Mouse (Mus musculus): ENCODE measurements around the gene Frmd8. TPM values are rescaled to one million over a fixed set of nuclear protein-coding genes. Genes with fewer than 3 reads are reported as not detected.
A peak's percentile ranks its signal among the peaks of the same experiment; 100 is the strongest.

The Frmd8 gene
- polyA plus RNA-seq, 1 experiment from 2014 or later, result 20.7 TPM

DNA sequence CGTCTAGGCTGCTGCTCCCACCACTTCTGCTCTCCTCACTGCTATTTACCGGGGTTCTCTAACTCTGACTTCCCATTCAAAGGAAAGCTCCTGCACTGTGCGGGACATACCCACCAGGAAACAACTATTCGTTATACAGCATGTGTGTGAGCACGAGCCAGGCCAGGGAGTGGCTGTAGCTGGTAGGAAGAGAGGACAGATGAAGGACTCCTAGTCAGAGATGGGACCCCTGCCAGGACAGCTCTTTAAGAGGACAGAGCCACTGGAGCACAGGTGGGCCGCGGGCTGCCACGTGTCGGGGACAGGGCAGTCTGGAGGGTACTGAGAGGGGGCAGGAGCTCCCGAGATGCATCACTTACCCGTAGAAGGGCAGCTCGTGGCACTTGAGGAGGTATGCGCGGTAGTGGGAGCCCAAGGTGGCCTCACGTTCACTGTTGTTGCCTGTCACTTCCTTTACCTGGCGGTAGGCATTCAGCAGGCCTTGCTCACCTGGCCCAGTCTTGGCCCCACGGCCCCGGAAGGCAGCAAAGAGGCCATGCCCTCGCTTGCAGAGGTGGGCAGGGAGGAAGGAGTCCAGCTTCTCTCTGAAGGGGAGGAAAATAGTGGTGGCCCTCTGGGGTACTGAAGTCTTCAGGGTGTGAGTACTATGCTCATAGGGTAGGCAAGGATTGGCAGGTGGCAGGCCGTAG, 10.2 kb downstream of the Frmd8 start:
- no peaks in the 10 kb centered on the region for H3K27me3 ChIP-seq (ENCODE audit: control insufficient read depth, insufficient read depth, low read length)
- ATAC-seq (ENCODE audit: insufficient read depth, low FRiP score, low TSS enrichment) (no peak), DNase-seq (ENCODE audit: low spot score) (no peak)
- WGBS, result 94% methylated on average over 20 of the region's 20 CpGs
- H3K9me3 ChIP-seq (ENCODE audit: control insufficient read depth, low read length), result no peaks in the 10 kb centered on the region
- no peak overlapping the region for H3K4me3 ChIP-seq (ENCODE audit: low read depth, low read length)
- H3K27ac ChIP-seq (ENCODE audit: low read depth, low read length), result no peak overlapping the region
- no peak overlapping the region for H3K4me2 ChIP-seq (ENCODE audit: low read depth)
- H3K9ac ChIP-seq (ENCODE audit: low read length), result no peak overlapping the region
- peaks cover 27% of the 10 kb centered on the region for H3K36me3 ChIP-seq (ENCODE audit: control insufficient read depth, insufficient read depth, low read length)
- H3K4me1 ChIP-seq (ENCODE audit: control insufficient read depth, insufficient read depth, low read length), result no peaks in the 10 kb centered on the region

DNA sequence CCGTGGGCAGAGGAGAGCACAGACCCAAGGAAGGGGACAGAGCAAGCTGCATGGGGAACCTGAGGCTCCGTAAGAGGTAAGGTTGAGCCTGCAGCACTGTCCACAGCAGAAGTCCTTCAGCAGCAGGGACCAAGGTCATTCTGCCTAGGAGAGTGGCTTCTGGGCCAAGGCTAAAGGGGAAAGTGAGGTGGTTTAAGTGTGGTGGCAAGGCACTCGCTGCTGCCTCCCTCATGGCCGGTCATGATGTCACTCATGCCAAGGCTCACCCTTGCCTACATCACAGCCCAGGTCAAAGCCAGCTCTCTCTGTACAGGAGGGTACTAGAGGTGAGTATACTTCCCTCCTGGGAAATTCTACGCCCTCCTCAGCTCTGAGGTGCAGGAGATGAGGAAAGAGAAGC, 11.3 kb downstream of the Frmd8 start:
- no peak overlapping the region for H3K4me2 ChIP-seq (ENCODE audit: low read depth)
- ATAC-seq (ENCODE audit: insufficient read depth, low FRiP score, low TSS enrichment) (no peak), DNase-seq (ENCODE audit: low spot score) (no peak)
- H3K36me3 ChIP-seq (ENCODE audit: control insufficient read depth, insufficient read depth, low read length), result peaks cover 25% of the 10 kb centered on the region
- no peaks in the 10 kb centered on the region for H3K9me3 ChIP-seq (ENCODE audit: control insufficient read depth, low read length)
- WGBS, result 98% methylated on average over 5 of the region's 5 CpGs
- no peak overlapping the region for H3K4me3 ChIP-seq (ENCODE audit: low read depth, low read length)
- no peak overlapping the region for H3K27ac ChIP-seq (ENCODE audit: low read depth, low read length)
- no peak overlapping the region for H3K9ac ChIP-seq (ENCODE audit: low read length)
- no peaks in the 10 kb centered on the region for H3K4me1 ChIP-seq (ENCODE audit: control insufficient read depth, insufficient read depth, low read length)
- no peaks in the 10 kb centered on the region for H3K27me3 ChIP-seq (ENCODE audit: control insufficient read depth, insufficient read depth, low read length)

DNA sequence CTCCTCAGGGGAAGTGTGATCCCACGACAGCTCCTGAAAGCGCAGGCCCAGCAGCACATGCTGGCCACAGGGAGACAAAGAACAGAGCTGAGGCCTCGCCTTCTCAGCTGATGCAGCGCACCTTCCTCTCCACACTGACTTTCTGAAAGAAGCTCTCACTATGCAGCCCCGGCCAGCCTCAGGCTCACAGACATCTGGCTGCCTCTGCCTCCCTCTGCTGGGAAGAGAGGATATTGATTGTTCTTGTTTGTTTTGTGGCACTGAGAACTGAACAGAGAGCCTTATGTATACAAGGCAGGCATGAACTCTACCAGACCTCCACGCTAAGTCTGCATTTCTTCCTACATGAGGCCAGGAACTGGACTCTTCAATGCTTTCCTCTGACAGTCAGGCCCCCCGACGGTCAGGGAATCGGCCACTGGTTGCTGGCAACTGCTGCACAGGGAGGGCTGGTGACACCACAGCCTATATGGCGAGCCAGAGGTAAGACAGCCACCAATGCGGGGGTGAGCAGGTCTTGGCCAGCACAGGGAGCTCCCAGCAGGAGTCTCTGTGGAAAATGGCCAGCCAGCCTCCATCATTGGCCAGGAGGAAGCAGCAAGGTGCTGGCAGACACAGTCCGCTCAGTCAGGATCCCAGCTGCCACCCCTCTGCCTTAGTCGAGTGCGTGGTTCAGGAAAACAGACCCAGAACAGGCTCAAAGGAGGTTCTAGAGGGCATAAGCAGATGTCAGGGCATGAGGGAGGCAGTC, 12.6 kb downstream of the Frmd8 start:
- H3K4me1 ChIP-seq (ENCODE audit: control insufficient read depth, insufficient read depth, low read length), result no peaks in the 10 kb centered on the region
- no peak overlapping the region for H3K9ac ChIP-seq (ENCODE audit: low read length)
- no peaks in the 10 kb centered on the region for H3K9me3 ChIP-seq (ENCODE audit: control insufficient read depth, low read length)
- H3K36me3 ChIP-seq (ENCODE audit: control insufficient read depth, insufficient read depth, low read length), result peaks cover 27% of the 10 kb centered on the region
- no peak overlapping the region for H3K4me2 ChIP-seq (ENCODE audit: low read depth)
- WGBS, result 96% methylated on average over 14 of the region's 14 CpGs
- DNase-seq (ENCODE audit: low spot score) (no peak), ATAC-seq (ENCODE audit: insufficient read depth, low FRiP score, low TSS enrichment) (no peak)
- H3K27me3 ChIP-seq (ENCODE audit: control insufficient read depth, insufficient read depth, low read length), result no peaks in the 10 kb centered on the region
- no peak overlapping the region for H3K4me3 ChIP-seq (ENCODE audit: low read depth, low read length)
- no peak overlapping the region for H3K27ac ChIP-seq (ENCODE audit: low read depth, low read length)

DNA sequence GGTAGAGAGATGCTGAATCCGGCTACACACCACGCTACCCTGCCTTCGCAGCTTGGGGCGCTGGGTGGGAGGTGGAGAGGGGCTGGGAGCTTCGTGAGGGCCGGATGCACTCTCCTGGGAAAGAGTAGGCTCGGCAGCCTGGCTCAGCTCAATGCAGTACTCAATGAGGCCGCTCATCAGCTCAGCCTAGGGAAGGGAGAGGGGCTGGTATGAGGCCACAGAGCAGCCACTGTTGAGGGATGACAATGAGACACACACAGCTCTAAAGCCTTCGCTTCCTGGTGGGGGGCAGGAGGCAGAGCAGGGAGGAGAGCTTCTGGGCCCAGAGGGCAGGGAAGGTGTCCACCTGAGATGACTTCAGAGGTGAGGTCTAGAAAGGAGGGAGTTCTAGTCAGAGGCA, 18.5 kb downstream of the Frmd8 start:
- 86% methylated on average over 9 of the region's 9 CpGs for WGBS
- Histone ChIP-seq H3K4me1 (ENCODE audit: control insufficient read depth, insufficient read depth, low read length) (no peaks in the 10 kb centered on the region), H3K9me3 (ENCODE audit: control insufficient read depth, low read length) (no peaks in the 10 kb centered on the region), H3K27me3 (ENCODE audit: control insufficient read depth, insufficient read depth, low read length) (no peaks in the 10 kb centered on the region), H3K4me2 (ENCODE audit: low read depth) (no peak overlapping the region), H3K4me3 (ENCODE audit: low read depth, low read length) (no peak overlapping the region), H3K27ac (ENCODE audit: low read depth, low read length) (no peak overlapping the region), H3K36me3 (ENCODE audit: control insufficient read depth, insufficient read depth, low read length) (peaks cover 9% of the 10 kb centered on the region), H3K9ac (ENCODE audit: low read length) (no peak overlapping the region)
- DNase-seq (ENCODE audit: low spot score) (no peak), ATAC-seq (ENCODE audit: insufficient read depth, low FRiP score, low TSS enrichment) (no peak)

DNA sequence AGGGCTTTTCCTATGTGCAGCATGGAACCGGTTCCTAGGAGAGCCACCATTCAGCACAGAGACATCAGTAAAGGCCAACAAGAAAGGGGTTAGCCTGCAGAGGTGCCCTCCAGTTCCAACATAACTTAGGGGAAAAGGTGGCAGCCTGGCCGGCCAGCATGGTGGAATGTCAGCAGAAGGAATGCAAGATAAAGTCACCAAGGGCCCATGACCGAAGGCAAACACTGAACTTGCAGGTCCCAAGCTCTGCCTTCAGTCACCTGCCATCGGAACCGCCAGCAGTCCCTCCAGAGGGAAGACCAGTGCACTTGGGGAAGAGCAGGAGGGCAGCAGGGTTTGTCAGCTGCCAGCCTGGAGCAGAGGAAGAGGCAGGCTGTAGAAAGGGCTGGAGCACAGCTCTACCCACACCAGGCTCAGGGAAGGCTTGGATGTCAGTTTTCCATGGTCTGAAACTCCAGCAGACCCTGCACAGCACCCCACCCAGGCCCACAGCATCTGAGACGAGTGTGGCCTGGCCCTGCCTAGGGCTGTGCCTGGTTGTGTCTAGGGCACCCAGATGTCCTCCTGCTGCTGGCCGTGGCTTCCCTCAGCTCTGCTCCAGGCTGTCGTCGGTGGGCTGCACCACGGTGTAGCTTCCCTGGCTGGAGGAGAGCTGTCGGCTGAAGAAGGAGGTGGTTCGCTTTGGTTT, 22.9 kb downstream of the Frmd8 start:
- Histone ChIP-seq H3K4me3 (ENCODE audit: low read depth, low read length) (no peak overlapping the region), H3K36me3 (ENCODE audit: control insufficient read depth, insufficient read depth, low read length) (peaks cover 2% of the 10 kb centered on the region; the same call in 1 of the 2 replicates), H3K4me2 (ENCODE audit: low read depth) (no peak overlapping the region), H3K9me3 (ENCODE audit: control insufficient read depth, low read length) (no peaks in the 10 kb centered on the region), H3K27me3 (ENCODE audit: control insufficient read depth, insufficient read depth, low read length) (no peaks in the 10 kb centered on the region), H3K9ac (ENCODE audit: low read length) (no peak overlapping the region; the same call in 1 of the 2 replicates), H3K4me1 (ENCODE audit: control insufficient read depth, insufficient read depth, low read length) (peaks cover 26% of the 10 kb centered on the region), H3K27ac (ENCODE audit: low read depth, low read length) (no peak overlapping the region)
- DNase-seq (ENCODE audit: low spot score) (no peak), ATAC-seq (ENCODE audit: insufficient read depth, low FRiP score, low TSS enrichment) (no peak)
- WGBS, result 90% methylated on average over 12 of the region's 12 CpGs

DNA sequence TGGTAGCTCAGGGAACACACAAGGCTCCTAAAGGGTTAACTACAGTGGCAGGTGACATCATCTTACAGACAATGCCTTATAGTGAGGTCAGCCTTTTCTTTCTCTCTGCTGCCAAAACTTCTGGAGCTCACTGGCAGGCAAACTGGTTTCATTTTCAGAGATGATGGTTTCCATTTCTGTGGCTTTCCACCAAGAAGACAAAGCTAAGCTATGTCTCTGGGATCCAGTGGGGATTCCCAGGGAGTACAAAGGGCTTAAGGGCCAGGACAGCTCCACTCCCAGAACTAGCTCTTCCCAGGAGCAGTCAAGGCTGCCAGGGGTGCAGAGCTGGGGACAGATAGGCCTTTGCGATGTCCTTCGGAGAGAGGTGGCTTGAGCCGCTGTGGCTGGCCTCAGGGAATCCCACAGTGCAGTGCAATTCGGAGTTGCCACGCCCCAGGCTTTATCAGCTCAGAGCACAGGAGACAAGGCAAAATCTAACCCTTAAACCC, 23.5 kb downstream of the Frmd8 start:
- Histone ChIP-seq H3K27me3 (ENCODE audit: control insufficient read depth, insufficient read depth, low read length) (no peaks in the 10 kb centered on the region), H3K9me3 (ENCODE audit: control insufficient read depth, low read length) (no peaks in the 10 kb centered on the region), H3K27ac (ENCODE audit: low read depth, low read length) (no peak overlapping the region), H3K9ac (ENCODE audit: low read length) (no peak overlapping the region), H3K4me1 (ENCODE audit: control insufficient read depth, insufficient read depth, low read length) (peaks cover 29% of the 10 kb centered on the region), H3K4me2 (ENCODE audit: low read depth) (no peak overlapping the region), H3K36me3 (ENCODE audit: control insufficient read depth, insufficient read depth, low read length) (peaks cover 2% of the 10 kb centered on the region; the same call in 1 of the 2 replicates), H3K4me3 (ENCODE audit: low read depth, low read length) (no peak overlapping the region)
- ATAC-seq (ENCODE audit: insufficient read depth, low FRiP score, low TSS enrichment), result no peak
- no peak for DNase-seq (ENCODE audit: low spot score)
- WGBS, result 73% methylated on average over 5 of the region's 5 CpGs

DNA sequence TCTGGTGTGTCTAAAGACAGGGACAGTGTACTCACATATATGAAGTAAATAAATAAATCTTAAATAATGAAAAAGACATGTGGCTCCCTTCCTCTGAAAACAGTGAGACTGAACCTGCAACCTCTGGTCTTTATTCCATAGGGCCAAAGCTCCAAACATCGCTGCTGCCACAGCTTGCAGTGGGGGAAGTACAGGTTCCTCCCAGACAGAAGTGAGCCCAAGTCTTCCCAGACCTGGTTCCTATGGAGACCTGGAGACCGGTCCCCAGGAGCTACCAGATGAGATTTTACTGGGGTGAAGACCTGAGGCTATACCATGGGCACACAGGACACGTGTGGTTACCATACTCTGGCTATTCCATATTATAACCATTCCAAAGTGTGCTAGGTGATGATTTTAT, 24.2 kb downstream of the Frmd8 start:
- Histone ChIP-seq H3K4me2 (ENCODE audit: low read depth) (no peak overlapping the region), H3K4me3 (ENCODE audit: low read depth, low read length) (no peak overlapping the region)

DNA sequence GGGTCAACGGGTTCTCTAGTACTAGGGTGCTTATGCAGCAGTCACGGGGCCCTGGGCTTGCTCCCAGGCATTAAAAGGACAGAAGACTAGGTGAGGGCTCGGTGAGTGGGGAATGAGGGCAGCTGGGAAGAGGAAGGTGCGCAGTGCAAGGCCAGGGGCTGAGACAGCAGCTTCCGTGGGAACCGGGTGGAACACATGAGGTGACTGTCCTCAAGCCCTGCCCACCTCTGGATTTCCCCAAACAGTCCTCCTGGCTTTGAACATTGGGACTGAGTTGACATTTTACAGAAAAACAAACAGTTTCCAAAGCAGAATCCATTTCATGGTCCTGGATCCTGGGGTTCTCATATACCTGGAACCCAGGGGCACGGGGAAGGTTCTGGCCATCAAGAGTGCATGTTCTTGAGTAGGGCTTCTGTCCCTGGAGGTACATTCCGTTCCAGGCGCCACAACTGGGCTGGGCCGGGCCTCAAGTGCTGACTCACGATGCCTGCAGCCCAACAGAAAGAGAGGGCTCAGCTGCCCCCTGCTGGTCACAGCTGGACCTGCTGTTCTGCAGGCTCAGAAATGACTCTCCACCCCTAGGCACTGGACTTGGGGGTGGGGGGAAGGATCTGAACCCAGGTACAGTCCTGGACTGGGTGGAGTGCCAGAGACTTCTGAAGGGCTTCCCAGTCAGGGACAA, 25.1 kb downstream of the Frmd8 start:
- H3K9ac ChIP-seq (ENCODE audit: low read length), result no peak overlapping the region
- whole genome bisulfite sequencing, result 30% methylated on average over 11 of the region's 11 CpGs
- H3K36me3 ChIP-seq (ENCODE audit: control insufficient read depth, insufficient read depth, low read length), result peaks cover 2% of the 10 kb centered on the region; the same call in 1 of the 2 replicates
- ATAC-seq (ENCODE audit: insufficient read depth, low FRiP score, low TSS enrichment) (peak; percentile 21; the same call in 1 of the 2 replicates), DNase-seq (ENCODE audit: low spot score) (peak; percentile 89)
- H3K4me2 ChIP-seq (ENCODE audit: low read depth), result no peak overlapping the region
- H3K4me1 ChIP-seq (ENCODE audit: control insufficient read depth, insufficient read depth, low read length), result peaks cover 34% of the 10 kb centered on the region
- H3K27me3 ChIP-seq (ENCODE audit: control insufficient read depth, insufficient read depth, low read length), result no peaks in the 10 kb centered on the region
- no peaks in the 10 kb centered on the region for H3K9me3 ChIP-seq (ENCODE audit: control insufficient read depth, low read length)
- no peak overlapping the region for H3K4me3 ChIP-seq (ENCODE audit: low read depth, low read length)
- H3K27ac ChIP-seq (ENCODE audit: low read depth, low read length), result no peak overlapping the region

More for the DNA sequence above, 24.2 kb downstream of the Frmd8 start:
- no peaks in the 10 kb centered on the region for H3K9me3 ChIP-seq (ENCODE audit: control insufficient read depth, low read length)
- no peak overlapping the region for H3K27ac ChIP-seq (ENCODE audit: low read depth, low read length)
- no peak for ATAC-seq (ENCODE audit: insufficient read depth, low FRiP score, low TSS enrichment)
- H3K4me1 ChIP-seq (ENCODE audit: control insufficient read depth, insufficient read depth, low read length), result peaks cover 29% of the 10 kb centered on the region
- H3K9ac ChIP-seq (ENCODE audit: low read length), result no peak overlapping the region
- H3K27me3 ChIP-seq (ENCODE audit: control insufficient read depth, insufficient read depth, low read length), result no peaks in the 10 kb centered on the region
- no peak for DNase-seq (ENCODE audit: low spot score)
- H3K36me3 ChIP-seq (ENCODE audit: control insufficient read depth, insufficient read depth, low read length), result peaks cover 2% of the 10 kb centered on the region; the same call in 1 of the 2 replicates
- WGBS, result 79% methylated on average over 3 of the region's 3 CpGs

Data from neural tube, embryonic 11.5 days (tissue).